Comparison of ENCODE assay signal across 28 mouse cellular contexts in genomic region chr2:33841980-33842379, GRCm38 (mm10). TPM values are rescaled to one million over a fixed set of nuclear protein-coding genes. Genes with fewer than 3 reads are reported as not detected.
A peak's percentile ranks its signal among the peaks of the same experiment; 100 is the strongest.
DNase-seq lines count a peak whose midpoint lies in the region; ATAC-seq and TF ChIP-seq lines count a peak whose summit lies in the region.
"Had no signal": no experiment of that assay in that cellular context is flagged by ENCODE, and none has a peak within 500 bp of the region (broad histone marks: within the 10 kb centered on the region; RNA-seq: fewer than 3 reads in every experiment).

No protein-coding gene starts in this region.

- peak overlapping the region; percentile 76; the same call in 1 of the 2 replicates for H3K27ac ChIP-seq in heart, embryonic 10.5 days
- H3K27ac ChIP-seq in kidney, adult 2 months (ENCODE audit: insufficient read depth, low read depth, low read length): no peak overlapping the region
- peak overlapping the region; percentile 81 for H3K27ac ChIP-seq in bone marrow, adult 2 months (ENCODE audit: control insufficient read depth, insufficient read depth, low read depth, low read length, poor library complexity)
- peak overlapping the region; percentile 99 for H3K27ac ChIP-seq in liver, embryonic 15.5 days (replicated peaks)
- no peak overlapping the region for H3K27ac ChIP-seq in stomach, postnatal 0 days (replicated peaks)
- H3K27ac ChIP-seq: embryonic facial prominence, embryonic 12.5 days; midbrain, embryonic 12.5 days; neural tube, embryonic 12.5 days had no signal

- H3K4me1 ChIP-seq in heart, embryonic 10.5 days: peaks cover 67% of the 10 kb centered on the region
- H3K4me1 ChIP-seq in kidney, adult 2 months (ENCODE audit: control insufficient read depth, insufficient read depth, low read length): no peaks in the 10 kb centered on the region
- H3K4me1 ChIP-seq in bone marrow, adult 2 months (ENCODE audit: control insufficient read depth, insufficient read depth, low read length): peaks cover 24% of the 10 kb centered on the region
- peaks cover 97% of the 10 kb centered on the region for H3K4me1 ChIP-seq in liver, embryonic 15.5 days (replicated peaks)
- H3K4me1 ChIP-seq in stomach, postnatal 0 days (replicated peaks; ENCODE audit: control insufficient read depth, insufficient read depth): peaks cover under 1% of the 10 kb centered on the region; the same call in 1 of the 2 replicates

- 75% methylated on average over 4 of the region's 4 CpGs for WGBS in heart, embryonic 10.5 days
- 78% methylated on average over 4 of the region's 4 CpGs for WGBS in kidney, adult 2 months
- 77% methylated on average over 4 of the region's 4 CpGs for WGBS in bone marrow, adult 2 months
- 79% methylated on average over 4 of the region's 4 CpGs for WGBS in liver, embryonic 15.5 days (ENCODE audit: insufficient replicate concordance)
- WGBS in stomach, postnatal 0 days: 86% methylated on average over 4 of the region's 4 CpGs

- H3K9ac ChIP-seq in liver, embryonic 15.5 days: peak overlapping the region; percentile 56; the same call in 1 of the 2 replicates
- no peak overlapping the region for H3K9ac ChIP-seq in stomach, postnatal 0 days (ENCODE audit: low read length)
- H3K9ac ChIP-seq: embryonic facial prominence, embryonic 12.5 days; hindbrain, embryonic 12.5 days; lung, embryonic 14.5 days; midbrain, embryonic 12.5 days; neural tube, embryonic 12.5 days had no signal

- DNase-seq in heart, embryonic 10.5 days (ENCODE audit: low spot score): no peak
- no peak for DNase-seq in heart, adult 9 months (ENCODE audit: low spot score in 2 of 2)
- DNase-seq in kidney, adult 2 months: peak; percentile 10
- no peak for DNase-seq in kidney, adult 18-20 months
- DNase-seq in stomach, postnatal 0 days (ENCODE audit: low spot score): no peak
- DNase-seq: adrenal gland, postnatal 10 days; cerebellum, adult 11 months; cerebellum, adult 9-10 months; cerebellum, postnatal 36 days; heart, postnatal 10 days; kidney, postnatal 4 days; layer of hippocampus, postnatal 36 days; left cerebral cortex, postnatal 4 days; lung, embryonic 14.5 days; lung, postnatal 14 days; right cerebral cortex, adult 18-20 months had no signal

- H3K4me2 ChIP-seq in liver, embryonic 15.5 days: 0 out of 2 replicates have a peak overlapping the region, but pooled peaks have one; percentile 65
- no peak overlapping the region for H3K4me2 ChIP-seq in stomach, postnatal 0 days (replicated peaks; ENCODE audit: low read depth)
- H3K4me2 ChIP-seq: embryonic facial prominence, embryonic 12.5 days; hindbrain, embryonic 12.5 days; lung, embryonic 14.5 days; midbrain, embryonic 12.5 days; neural tube, embryonic 12.5 days had no signal

- no peak for TF ChIP-seq EP300 in stomach, postnatal 0 days (optimal IDR thresholded peaks at IDR 0.05)

- peaks cover 3% of the 10 kb centered on the region; the same call in 1 of the 2 replicates for H3K36me3 ChIP-seq in heart, embryonic 10.5 days
- no peaks in the 10 kb centered on the region for H3K36me3 ChIP-seq in kidney, adult 2 months (ENCODE audit: control insufficient read depth, insufficient read depth, low read length)
- H3K36me3 ChIP-seq in liver, embryonic 15.5 days (replicated peaks): no peaks in the 10 kb centered on the region
- no peaks in the 10 kb centered on the region for H3K36me3 ChIP-seq in stomach, postnatal 0 days (ENCODE audit: control insufficient read depth, insufficient read depth, low read length)

- H3K27me3 ChIP-seq in heart, embryonic 10.5 days (ENCODE audit: insufficient read depth, poor library complexity, severe bottlenecking): peaks cover 76% of the 10 kb centered on the region
- H3K27me3 ChIP-seq in kidney, adult 2 months (replicated peaks; ENCODE audit: control insufficient read depth, insufficient read depth, low read length): no peaks in the 10 kb centered on the region
- no peaks in the 10 kb centered on the region for H3K27me3 ChIP-seq in liver, embryonic 15.5 days
- H3K27me3 ChIP-seq in stomach, postnatal 0 days (ENCODE audit: control insufficient read depth, insufficient read depth, low read length): no peaks in the 10 kb centered on the region
- H3K27me3 ChIP-seq: embryonic facial prominence, embryonic 12.5 days; hindbrain, embryonic 12.5 days; midbrain, embryonic 12.5 days; neural tube, embryonic 12.5 days; Patski had no signal

- no peak for ATAC-seq in liver, embryonic 15.5 days (ENCODE audit: insufficient read depth)
- ATAC-seq in stomach, postnatal 0 days (ENCODE audit: low FRiP score, low TSS enrichment): no peak
- ATAC-seq in inflammation-experienced regulatory T-cells, adult 6 months: no peak
- ATAC-seq: forebrain, embryonic 16.5 days; intestine, postnatal 0 days; Patski had no signal

- H3K9me3 ChIP-seq in heart, embryonic 10.5 days: no peaks in the 10 kb centered on the region
- H3K9me3 ChIP-seq in liver, embryonic 15.5 days (replicated peaks): no peaks in the 10 kb centered on the region
- H3K9me3 ChIP-seq in stomach, postnatal 0 days (ENCODE audit: control insufficient read depth, low read length): no peaks in the 10 kb centered on the region
- H3K9me3 ChIP-seq: embryonic facial prominence, embryonic 12.5 days; G1E; hindbrain, embryonic 12.5 days; midbrain, embryonic 12.5 days; neural tube, embryonic 12.5 days had no signal

- TF ChIP-seq POLR2A in kidney, adult 2 months (IDR thresholded peaks at IDR 0.05; ENCODE audit: low read depth, low read length): no peak
- no peak for TF ChIP-seq POLR2A in bone marrow, adult 2 months (IDR thresholded peaks at IDR 0.05; ENCODE audit: borderline replicate concordance, control insufficient read depth, low read depth, low read length)

- no peak for TF ChIP-seq CTCF in kidney, adult 2 months (conservative IDR thresholded peaks at IDR 0.05; ENCODE audit: insufficient read depth, insufficient read length, low read depth, low read length)
- TF ChIP-seq CTCF in bone marrow, adult 2 months (IDR thresholded peaks at IDR 0.05; ENCODE audit: control insufficient read depth, insufficient read depth, low read length): no peak
- TF ChIP-seq CTCF in stomach, postnatal 0 days (IDR thresholded peaks at IDR 0.05; ENCODE audit: low read depth): no peak

- H3K4me3 ChIP-seq in heart, embryonic 10.5 days: no peak overlapping the region
- H3K4me3 ChIP-seq in kidney, adult 2 months (ENCODE audit: insufficient read depth, low read depth, low read length): no peak overlapping the region
- no peak overlapping the region for H3K4me3 ChIP-seq in bone marrow, adult 2 months (replicated peaks; ENCODE audit: control insufficient read depth, low read depth, low read length)
- no peak overlapping the region for H3K4me3 ChIP-seq in liver, embryonic 15.5 days (replicated peaks)
- no peak overlapping the region for H3K4me3 ChIP-seq in stomach, postnatal 0 days (ENCODE audit: low read depth, low read length)
- H3K4me3 ChIP-seq: embryonic facial prominence, embryonic 12.5 days; hindbrain, embryonic 12.5 days; midbrain, embryonic 12.5 days; myocyte; neural tube, embryonic 12.5 days had no signal

RNA-seq across cellular contexts. Expression of gene Mvb12b, which starts 45.8 kb away (rescaled TPM):
- polyA plus RNA-seq in heart, embryonic 10.5 days (2016; fragmentation: Nextera tagmentation; extraction: Ambion mirVana): 10.0 and 16.6 TPM in 2 replicates
- polyA plus RNA-seq in kidney, adult 2 months (2012; rRNA removed): 29.2 and 34.5 TPM in 2 replicates
- 18.3 and 38.3 TPM in 2 replicates for polyA plus RNA-seq in bone marrow, adult 2 months (2011; ENCODE audit: insufficient read depth, insufficient read length, low replicate concordance, missing spikeins)
- 11.3 and 12.7 TPM in 2 replicates for polyA plus RNA-seq in liver, embryonic 15.5 days (2015; fragmentation: Nextera tagmentation; extraction: Ambion mirVana)
- 10.2 and 11.3 TPM in 2 replicates for polyA plus RNA-seq in stomach, postnatal 0 days (2015; fragmentation: Nextera tagmentation; extraction: Ambion mirVana)
- polyA plus RNA-seq in inflammation-experienced regulatory T-cells, adult 6 months (2017; shearing (Covaris generic)): 1 to 10 TPM in 2 of 3 experiments, under 1 TPM in 1; 0.80 to 2.0 (median 1.9) TPM

Comparison
In these comparisons a context has a peak if more than half of its experiments do, and no peak if none do; other contexts are left out.
1. H3K27ac ChIP-seq: peak in heart, embryonic 10.5 days (single experiment), bone marrow, adult 2 months (single experiment) and liver, embryonic 15.5 days (single experiment); none in kidney, adult 2 months (single experiment) and stomach, postnatal 0 days (single experiment).